Mouse (Mus musculus): ENCODE measurements around the gene Epb41l4b.

Gene Epb41l4b

DNA sequence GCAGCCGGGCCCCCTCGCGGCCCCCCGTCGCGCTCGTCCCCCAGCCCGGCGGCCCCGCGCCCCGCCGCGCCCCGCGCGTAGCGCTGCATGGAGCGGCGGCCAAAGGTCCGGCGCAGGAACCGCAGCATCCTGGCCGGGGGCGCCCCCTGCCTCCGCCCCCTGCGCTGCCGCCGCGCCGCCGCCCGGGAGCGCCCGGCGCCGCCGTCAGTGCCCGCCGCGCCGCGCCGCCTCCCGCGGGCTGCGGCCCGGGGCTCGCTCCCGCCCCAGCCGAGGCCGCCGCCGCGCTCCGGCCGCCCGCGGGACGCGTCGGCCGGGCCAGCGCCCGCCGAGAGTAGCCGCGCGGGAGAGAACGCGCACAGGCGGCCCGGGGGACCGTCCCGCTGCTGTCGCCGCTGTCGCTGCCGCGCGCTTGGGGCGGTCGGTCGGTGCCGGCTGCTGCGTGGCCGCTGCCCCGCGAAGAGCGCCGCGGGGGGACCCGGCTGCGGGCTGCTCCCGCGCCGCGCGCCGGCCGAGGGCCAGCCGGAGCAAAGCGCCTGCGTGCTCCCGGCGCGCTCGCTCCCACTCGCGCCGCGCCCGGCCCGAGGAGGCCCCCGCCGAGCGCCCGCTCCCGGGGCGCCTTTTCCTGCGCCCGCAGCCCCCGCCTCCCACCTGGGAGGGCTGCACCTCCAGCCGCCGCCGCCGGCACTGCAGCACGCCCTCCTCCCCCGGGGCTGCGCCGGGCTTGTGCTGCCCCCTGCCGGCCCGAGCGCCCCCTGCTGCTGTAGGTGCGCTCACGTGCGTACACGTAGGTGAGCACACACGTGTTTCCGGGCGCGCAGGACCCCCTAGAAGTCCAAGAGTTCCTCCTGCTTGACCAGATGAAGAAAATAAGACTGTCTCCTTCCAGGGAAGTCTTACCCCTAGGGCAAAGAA lies at the start of gene Epb41l4b:
Gene Epb41l4b, minus strand, starts transcription at position 412 of the 912 bp plus-strand sequence.
- peak; percentile 73 to 89 for DNase-seq (ENCODE audit: low spot score in 2 of 2)

DNA sequence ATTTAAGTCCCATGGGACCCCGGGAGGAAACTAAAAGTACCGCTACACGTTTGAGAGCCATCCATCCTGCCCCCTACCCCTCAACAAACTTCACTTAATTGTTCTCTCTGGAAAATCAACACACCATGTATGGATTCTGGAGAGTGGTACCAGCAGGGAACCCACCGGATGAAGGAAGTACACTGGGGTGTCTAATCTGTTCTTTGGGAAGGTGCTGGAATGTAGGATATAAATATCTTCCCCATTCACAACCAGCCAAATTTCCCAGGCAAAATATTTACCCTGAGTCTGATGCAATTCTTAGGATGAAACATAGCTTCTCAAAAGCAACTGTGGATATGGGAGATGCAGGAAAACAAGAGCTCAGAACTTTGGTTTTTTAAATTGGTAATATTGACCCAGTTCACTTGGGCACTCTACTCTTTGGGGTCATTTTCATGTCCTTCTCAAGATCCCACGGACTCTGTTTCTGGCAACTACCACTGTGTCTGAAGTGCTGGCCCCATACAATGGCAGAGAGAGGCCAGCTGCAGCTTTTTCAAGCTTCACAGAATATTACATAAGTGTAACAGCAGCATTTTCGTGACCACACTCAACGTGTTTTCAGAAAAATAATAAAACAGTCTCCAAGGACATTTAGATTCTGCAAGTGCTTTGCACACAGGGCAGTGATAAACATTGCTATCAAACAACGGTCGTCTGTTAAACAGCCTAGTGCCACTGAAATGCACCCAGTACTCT lies 48.5 kb upstream of the Epb41l4b start:
- no peak for DNase-seq (ENCODE audit: low spot score in 2 of 2)

DNA sequence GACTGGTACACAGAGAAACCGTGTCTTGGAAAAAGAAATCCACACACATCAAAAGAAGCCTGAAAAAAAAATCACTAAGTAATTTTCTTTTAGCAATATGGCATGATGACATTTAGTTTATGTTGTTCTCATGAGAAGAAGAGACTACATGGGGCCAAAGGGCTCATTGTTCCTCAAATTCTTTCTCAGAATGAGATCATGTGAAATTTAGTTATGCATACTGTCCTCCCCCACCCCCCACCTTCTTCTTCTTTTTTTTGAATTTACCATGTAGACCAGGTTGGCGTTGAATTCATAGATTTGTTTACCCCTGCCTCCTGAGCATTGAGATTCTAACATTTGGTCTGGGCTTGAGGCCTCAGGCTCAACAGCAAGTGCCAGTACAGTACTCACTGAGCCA lies 46.6 kb upstream of the Epb41l4b start:
- DNase-seq (ENCODE audit: low spot score in 2 of 2), result no peak

DNA sequence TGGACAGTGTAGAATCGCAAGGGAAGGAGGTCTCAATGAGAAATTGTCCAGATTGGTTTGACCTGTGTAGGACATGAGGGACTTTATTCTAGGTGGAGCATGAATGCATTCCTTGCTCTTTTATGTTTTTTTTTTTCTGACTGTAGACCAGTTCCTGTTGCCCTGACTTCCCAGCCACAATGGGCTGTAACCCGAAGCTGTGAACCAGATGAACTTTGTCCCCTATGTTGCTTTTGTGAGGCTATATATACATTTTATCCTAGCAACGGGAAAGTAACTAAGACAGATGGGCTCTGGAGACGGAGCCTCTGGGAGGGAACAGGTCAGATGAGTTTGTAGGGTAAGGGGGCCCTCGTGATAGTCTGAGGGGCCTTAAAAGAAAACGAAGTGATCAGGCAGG lies 42.8 kb upstream of the Epb41l4b start:
- DNase-seq (ENCODE audit: low spot score in 2 of 2), result no peak

DNA sequence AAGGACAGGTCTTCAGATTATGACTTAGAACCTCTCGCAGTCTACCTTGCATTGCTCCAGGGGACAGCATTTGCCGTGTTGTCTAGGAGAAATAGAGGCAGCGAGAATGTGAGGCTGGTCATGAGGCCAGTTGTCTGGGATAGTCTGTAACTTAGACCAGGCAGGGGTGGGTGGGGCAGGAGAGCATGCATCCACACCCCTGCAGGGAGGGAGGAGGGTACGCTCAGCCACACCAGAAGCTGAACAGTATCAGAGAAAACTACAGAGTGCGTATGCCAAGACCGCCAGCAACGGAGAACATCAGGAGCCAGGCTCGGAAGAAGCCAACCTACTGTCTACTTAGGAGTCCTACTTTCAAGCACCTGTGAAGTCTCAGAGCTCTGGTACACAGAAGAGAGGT lies 42.2 kb upstream of the Epb41l4b start:
- no peak for DNase-seq (ENCODE audit: low spot score in 2 of 2)

DNA sequence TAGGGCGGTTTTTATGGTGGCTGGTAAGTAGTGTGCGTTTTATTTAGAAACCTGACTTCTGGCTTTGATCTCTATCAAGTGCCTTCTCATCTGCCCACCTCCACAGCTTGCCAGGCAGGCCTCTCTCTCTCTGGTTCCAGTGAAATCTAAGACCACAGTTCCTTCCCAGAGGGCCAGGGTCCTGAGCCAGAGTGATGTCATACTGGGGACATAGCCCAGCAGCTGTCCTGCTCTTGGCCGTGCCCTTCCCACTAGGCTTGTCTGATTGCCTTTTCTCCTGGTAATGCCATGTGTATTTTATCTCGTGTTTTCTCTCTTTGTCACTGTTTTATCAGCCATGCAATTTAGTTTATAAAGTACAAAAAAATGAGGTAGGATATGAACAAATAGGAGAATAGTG lies 40.3 kb upstream of the Epb41l4b start:
- DNase-seq (ENCODE audit: low spot score in 2 of 2), result no peak

DNA sequence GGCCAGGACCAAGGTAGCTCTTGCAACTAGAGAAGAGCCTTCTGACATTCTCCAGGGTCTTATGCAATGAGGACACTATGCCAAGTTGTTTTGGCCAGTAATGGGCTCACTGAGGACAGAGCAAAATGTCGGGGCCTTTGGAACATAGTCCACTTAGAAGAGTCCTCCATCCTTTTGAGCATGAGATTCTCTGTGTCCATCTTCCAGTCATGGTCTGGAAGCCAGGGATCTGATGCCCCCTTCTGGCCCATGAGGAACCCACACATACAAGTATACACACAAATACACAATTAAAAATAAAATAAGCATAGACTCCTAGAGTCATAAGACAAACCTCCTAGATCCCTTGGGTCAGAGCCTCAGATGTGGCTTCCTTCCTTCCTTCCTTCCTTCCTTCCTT lies 38.3 kb upstream of the Epb41l4b start:
- no peak for DNase-seq (ENCODE audit: low spot score in 2 of 2)

DNA sequence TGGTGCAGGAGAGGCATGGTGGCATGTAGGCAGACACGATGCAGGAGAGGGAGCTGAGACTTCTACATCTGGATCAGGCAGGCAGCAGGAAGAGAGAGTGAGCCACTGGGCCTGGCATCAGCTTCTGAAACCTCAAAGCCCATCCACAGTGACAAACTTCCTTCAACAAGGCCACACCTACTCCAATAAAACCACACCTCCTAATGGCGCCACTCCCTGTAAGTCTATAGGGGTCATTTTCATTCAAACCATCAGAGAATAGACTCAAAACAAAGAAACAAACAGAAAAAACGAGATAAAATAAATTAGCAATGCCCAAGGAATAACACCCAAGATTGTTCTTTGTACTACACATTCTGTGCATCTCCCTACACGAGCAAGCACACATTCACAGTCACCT lies 35.6 kb upstream of the Epb41l4b start:
- no peak for DNase-seq (ENCODE audit: low spot score in 2 of 2)

DNA sequence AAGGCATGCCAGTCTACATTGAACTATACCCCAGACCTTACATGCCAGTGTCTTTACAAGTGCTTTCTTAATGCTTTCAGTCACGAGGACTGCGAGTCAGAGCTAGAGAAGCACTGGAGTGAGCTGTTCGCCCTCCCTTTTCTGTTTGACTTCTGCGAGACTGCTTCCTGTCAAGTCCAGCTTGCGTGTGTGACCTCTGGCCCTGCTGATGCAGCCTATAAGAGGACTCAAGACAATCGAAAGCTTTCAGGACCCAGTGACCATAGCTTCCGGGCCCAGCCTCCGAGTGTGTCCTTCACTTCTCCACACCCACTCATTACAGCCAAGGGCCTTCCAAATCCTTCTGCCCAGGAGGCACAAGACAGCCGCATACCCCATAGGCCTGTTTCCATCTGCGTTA lies 32.1 kb upstream of the Epb41l4b start:
- DNase-seq (ENCODE audit: low spot score in 2 of 2), result no peak

DNA sequence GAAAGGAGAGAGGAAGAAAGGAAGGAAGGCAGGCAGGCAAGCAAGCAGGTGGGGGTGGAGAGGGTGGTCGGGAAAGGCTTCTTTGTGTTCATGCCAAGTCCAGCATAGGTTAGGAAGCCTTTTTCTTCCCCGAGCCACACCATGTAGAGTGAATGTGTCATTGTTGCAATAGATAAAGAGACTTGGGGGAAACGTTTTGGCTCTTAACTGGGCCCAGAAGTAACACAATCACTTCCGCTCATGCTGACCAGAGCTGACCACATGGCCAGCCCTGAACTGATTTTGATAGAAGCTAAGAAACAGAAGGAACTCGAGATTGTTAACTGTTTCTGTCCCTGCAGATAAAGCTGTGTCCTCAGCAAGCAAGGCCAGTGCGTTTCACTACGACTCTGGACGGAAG lies 29.6 kb upstream of the Epb41l4b start:
- no peak for DNase-seq (ENCODE audit: low spot score in 2 of 2)

DNA sequence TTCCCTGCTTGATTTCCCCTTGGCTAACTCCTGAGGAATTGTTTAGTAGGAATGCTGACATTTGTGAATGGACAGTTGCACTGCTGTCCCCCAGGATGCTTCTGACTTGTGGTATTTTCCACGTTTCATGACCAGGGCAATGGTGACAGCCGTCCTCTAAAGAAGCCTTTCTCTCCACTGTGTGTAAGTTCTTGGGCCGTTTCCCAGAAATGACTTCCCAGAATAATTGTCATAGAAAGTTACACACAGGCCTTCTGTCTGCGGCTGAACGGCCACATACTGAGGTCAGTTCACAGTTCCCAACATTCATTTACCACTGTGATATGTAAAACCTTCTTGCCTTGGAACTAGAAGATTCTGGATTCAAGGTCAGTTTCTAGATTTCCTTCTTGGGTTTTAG lies 28.6 kb upstream of the Epb41l4b start:
- DNase-seq (ENCODE audit: low spot score in 2 of 2), result no peak

DNA sequence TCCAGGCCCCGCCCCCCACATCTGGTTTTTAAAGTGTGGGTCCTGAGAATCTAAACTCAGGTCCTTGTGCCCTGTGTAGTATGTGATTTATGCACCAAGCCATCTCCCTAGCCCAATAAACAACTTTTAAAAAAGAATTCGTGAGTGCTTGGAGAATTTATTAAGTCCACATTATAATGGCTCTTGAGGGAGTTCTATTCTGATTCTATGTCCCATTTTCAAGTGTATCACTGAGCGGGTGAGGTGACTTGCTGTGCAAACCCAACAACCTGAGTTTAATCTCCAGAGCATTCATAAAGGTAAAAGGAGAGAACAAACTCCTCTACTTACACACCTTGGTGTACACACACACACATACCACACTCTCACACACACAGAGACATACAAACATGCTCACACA lies 25.4 kb upstream of the Epb41l4b start:
- no peak for DNase-seq (ENCODE audit: low spot score in 2 of 2)

DNA sequence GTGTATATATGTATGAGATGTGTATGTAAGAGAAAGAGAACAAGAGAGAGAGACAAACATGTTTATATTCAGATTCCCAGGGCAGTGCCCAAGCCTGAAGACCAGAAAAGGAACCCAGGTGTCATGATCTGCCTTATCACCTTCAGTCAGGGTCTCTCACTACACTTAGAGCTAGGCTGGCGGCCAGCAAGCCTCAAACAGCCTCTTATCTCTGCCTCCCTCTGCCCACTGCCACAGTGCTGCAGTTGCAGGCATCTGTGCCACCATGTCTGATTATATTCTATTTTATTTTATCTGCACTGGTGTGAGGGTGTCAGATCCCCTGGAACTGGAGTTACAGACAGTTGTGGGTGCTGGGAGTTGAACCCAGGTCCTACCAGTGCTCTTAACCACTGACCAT lies 25.0 kb upstream of the Epb41l4b start:
- no peak for DNase-seq (ENCODE audit: low spot score in 2 of 2)

DNA sequence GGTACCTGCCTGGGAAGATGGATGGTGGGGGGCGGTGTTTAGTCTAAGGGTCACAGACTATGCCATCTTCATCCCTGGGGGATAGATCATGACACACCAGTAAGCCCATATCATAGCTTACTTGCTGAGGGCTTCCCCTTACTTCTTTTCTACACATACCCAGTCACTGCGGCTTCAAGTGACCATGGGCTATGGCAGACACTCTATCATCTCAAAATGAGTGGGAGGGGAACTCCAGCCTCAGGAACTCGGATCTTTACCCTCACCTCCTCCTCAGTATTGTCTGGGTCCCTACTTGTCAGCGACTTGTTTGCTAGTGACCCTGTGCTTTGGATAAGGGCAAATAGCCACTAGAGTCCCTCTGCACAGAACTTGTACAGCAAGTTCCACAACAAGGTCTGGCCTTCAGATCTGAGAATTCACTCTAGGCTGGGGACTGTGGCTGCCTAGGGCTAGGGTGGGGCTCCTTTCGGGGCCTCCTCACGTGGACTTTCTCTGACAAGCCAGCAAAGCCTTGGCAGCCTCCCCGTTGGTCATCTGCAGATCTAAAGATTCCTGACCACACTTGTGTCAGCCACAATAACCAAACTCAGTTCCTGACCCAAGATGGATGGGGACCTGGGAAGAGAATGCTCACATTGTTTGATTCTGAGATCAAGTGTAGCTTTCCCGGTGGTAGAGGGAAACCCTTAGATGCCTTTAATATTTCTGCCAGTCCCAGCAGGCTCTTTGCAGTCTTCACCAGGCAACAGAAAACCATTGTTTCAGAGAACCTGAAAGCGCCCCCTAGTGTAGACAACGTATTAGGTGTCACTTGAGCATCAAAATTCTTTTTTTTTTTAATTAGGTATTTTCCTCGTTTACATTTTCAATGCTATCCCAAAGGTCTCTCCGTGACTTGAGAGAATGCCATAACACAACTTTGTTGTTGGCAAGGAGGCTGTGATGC lies 24.0 kb upstream of the Epb41l4b start:
- no peak for DNase-seq (ENCODE audit: low spot score in 2 of 2)

DNA sequence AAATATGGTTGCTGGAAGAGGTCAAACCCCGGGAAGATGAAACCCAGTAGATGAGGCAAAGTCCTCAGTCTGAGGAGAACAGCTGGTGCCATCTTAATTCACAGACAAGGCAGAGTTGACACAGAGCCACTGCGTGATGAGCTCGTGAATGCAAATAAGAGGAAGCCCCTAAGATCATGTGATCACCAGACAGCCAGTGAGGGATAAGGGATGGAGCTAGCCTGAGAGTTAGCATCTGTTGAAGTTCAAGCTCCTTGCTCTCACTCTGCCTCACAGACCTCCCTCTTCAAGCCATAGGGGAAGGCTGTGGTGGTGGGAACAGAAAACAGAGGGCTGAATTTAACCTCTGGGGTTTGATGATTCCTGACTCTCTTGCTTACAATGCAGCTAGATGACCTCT lies 22.4 kb upstream of the Epb41l4b start:
- DNase-seq (ENCODE audit: low spot score in 2 of 2), result no peak

DNA sequence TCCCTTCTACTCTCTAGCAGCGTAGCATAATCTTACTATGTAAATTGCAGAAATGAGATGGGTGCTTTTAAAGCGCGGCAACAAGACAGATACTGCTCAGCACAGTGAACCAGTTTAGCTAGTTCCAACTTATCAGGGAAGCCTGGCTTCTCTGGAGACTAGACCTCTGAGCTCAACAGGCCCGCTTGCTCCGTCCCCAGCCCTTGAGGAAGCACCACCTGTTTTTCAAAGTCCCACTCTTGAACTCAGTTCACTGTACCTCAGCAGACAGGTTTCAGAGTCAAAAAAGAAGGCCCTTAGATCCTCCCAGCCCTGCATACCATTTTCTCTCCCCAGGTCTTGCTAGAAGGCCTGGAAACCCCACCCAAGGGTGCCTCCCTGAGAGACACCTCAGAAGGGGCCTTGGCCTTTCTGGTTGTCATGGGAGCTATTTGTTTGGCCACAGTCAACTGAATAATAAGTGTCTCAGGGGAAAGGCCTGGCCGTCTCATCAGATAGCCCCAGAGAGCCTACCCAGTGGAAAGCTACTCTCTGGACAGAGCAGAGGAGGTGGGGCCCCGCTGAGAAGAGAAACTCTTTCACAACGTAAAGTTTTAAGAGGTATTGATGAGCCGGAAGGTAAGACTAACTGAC lies 21.5 kb upstream of the Epb41l4b start:
- no peak for DNase-seq (ENCODE audit: low spot score in 2 of 2)

DNA sequence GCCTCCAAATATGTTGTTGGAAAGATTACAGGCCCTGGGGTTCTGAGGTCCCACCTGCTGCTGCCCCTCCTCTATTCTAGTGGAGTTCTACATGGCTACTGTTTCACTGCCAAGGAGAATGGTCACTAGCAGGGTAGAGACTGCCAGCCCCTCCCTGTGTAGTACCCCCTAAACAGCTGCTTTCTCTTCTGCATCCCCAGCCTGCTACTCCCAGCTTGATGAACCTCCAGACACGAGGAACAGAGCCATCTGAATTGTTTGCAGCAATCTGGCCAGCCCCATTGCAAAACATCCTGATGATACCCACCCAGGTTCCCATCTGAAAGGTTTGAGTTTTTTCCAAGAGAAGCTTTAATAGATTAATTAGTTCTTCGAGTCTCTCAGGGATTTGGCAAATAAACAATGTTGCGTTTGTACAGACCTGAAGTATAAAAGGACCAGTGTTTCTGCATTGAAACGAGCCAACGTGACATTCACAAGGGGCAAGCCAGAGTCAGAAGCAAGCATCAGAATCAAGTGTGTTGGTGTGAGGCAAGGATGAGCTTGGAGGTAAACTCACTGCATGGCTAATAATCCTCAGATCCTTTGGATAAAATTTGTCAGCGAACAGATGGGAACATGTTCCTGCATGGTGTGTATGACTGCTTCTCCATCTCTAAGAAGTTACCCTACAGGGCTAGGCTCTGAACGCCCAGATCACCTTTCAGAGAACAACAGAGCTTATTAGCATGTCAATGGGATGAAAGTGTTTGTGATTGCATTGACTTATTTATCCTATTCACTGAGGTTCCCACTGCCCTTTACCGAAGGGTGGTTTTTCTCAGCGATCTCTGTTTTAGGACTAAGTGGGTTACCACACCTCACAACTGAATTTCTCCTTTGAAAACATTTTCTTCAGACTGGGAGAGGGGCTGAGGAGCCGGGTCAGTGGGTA lies 19.8 kb upstream of the Epb41l4b start:
- no peak for DNase-seq (ENCODE audit: low spot score in 2 of 2)

DNA sequence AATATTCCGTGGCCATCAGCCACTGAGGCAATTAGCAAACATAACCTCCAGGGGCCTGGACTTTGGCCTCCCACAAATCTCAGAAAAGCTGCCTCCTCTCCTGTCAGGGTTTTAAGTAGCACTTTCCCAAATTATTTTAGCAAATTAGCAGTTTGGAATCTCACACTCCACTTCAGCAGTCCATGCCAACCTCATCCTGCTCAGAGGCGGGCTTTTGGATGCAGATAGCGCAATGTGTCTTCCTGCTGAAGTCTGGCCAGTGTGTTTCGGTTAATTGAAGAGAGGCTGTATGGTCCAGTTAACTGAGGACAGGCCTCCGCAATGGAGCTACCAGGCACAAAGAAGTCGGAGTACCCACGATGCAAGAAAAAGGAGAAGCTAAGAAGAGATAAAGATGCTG lies 17.3 kb upstream of the Epb41l4b start:
- DNase-seq (ENCODE audit: low spot score in 2 of 2), result no peak

DNA sequence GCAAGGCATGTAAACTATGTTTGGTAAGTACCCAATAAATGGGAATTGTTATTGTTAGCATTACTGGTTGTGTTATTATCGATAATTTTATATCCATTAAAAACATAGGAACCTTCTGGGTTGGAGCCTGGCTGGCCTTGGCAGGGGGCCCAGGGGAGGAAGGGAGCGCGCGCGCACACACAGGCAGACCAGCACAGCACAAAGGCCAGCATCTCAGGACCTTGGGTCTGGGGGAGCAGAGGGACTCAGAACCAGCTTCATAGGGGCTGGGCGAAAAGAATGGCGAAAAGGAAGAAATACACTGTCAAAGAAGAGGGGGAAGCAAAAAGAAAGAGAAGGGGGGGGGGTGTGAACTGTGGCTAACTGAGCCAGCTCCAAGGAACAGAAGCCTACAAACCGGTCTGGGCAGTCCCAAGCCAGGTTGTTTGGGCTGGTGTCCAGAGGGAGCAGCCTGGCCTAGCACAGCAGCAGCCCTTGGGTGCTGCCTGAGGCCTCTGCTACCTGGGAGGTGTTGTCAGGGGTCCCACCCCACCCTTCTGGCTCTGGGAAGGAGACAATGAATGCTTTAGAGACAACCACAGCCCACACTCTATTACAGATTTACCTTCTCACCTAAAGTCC lies 13.4 kb upstream of the Epb41l4b start:
- DNase-seq (ENCODE audit: low spot score in 2 of 2), result no peak

DNA sequence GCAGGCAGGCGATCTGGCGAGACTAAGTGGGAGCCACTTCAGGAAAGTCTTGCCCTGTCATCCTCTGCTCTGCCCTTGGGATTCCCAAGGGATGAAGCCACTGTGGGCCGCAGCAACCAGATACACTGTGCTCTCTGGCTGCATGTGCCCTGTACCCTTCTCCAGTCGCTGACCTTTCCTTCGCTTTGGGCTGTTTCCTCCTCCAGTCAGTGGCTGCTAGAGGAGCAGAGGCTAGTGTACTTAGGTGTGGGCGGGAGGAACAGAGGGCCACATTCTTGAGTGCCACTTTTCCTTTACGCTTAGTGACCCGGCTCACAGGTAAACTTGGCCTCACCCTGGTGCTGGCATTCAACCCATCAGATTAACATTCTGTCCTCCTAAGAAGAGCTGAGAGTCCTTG lies 10.6 kb upstream of the Epb41l4b start:
- no peak for DNase-seq (ENCODE audit: low spot score in 2 of 2)

Data from thymus, postnatal 10 days (tissue).